Mouse (Mus musculus) MEL (cell line): ENCODE measurements around the gene Ctsw. TPM values are rescaled to one million over a fixed set of nuclear protein-coding genes. Genes with fewer than 3 reads are reported as not detected.

Source experiments
- DNase-seq: peaks from one replicate; pipeline ENCODE4 v3.0.0; 2011; ENCODE audit warnings: low read depth, low spot score
- H3K27ac ChIP-seq: 2 replicates; pipeline ENCODE4 v1.5.1; 2012; ENCODE audit warnings: low read depth, mild to moderate bottlenecking, control low read depth, low read length, moderate library complexity; ENCODE audit not compliant: control insufficient read depth
- H3K27me3 ChIP-seq, 2 experiments: fragments of 150-350 bp in 1 of 2; sonication (generic) in 1 of 2; 2 replicates each; pipeline ENCODE4 v1.6.1; 2012; ENCODE audit warnings: low read length in 2 of 2, mild to moderate bottlenecking in 2 of 2, improper control_type of control experiment in 1 of 2, moderate library complexity in 1 of 2; ENCODE audit not compliant: insufficient read depth in 2 of 2, control insufficient read depth in 1 of 2
- H3K36me3 ChIP-seq, 2 experiments: 2 replicates each; pipeline ENCODE4 v1.6.1; 2012 to 2014; ENCODE audit warnings: low read length in 2 of 2, improper control_type of control experiment in 1 of 2, inconsistent platforms in 1 of 2, mild to moderate bottlenecking in 1 of 2; ENCODE audit not compliant: insufficient read depth in 2 of 2, control insufficient read depth in 1 of 2
- H3K4me1 ChIP-seq, 2 experiments: fragments of 150-350 bp in 1 of 2; sonication (generic) in 1 of 2; 2 replicates each; pipeline ENCODE4 v1.6.1; 2012; ENCODE audit warnings: low read length in 2 of 2, improper control_type of control experiment in 1 of 2, mild to moderate bottlenecking in 1 of 2; ENCODE audit not compliant: insufficient read depth in 2 of 2, control insufficient read depth in 1 of 2
- H3K4me3 ChIP-seq, 2 experiments: fragments of 150-350 bp in 1 of 2; sonication (generic) in 1 of 2; 2 replicates each; pipeline ENCODE4 v1.5.1; 2012; ENCODE audit warnings: low read depth in 2 of 2, low read length in 2 of 2, mild to moderate bottlenecking in 2 of 2, moderate library complexity in 2 of 2, control low read depth in 1 of 2, improper control_type of control experiment in 1 of 2; ENCODE audit not compliant: control insufficient read depth in 1 of 2, insufficient read depth in 1 of 2
- H3K79me2 ChIP-seq: 2 replicates; pipeline ENCODE4 v1.6.1; 2012; ENCODE audit warnings: mild to moderate bottlenecking, low read length, moderate library complexity; ENCODE audit not compliant: control insufficient read depth, poor library complexity, insufficient read depth
- H3K9ac ChIP-seq: 2 replicates; pipeline ENCODE4 v1.6.1; 2012; ENCODE audit warnings: low read depth, mild to moderate bottlenecking, control low read depth, low read length, moderate library complexity; ENCODE audit not compliant: control insufficient read depth, poor library complexity, severe bottlenecking
- H3K9me3 ChIP-seq: fragments of 150-350 bp; sonication (generic); replicated peaks from 2 replicates; pipeline ENCODE4 v1.6.1; 2012; ENCODE audit warnings: mild to moderate bottlenecking, low read length, improper control_type of control experiment, moderate library complexity; ENCODE audit not compliant: insufficient read depth
- BHLHE40 ChIP-seq: IDR thresholded peaks from 2 replicates; pipeline ENCODE4 v1.6.1; 2012; ENCODE audit warnings: low read depth, mild to moderate bottlenecking, inconsistent platforms, low read length, improper control_type of control experiment, borderline replicate concordance
- CHD2 ChIP-seq: IDR thresholded peaks from 2 replicates; pipeline ENCODE4 v1.6.1; 2011; ENCODE audit warnings: low read length, improper control_type of control experiment
- CTCF ChIP-seq, 3 experiments: IDR thresholded peaks in 2 of 3; conservative IDR thresholded peaks in 1 of 3; 2 replicates each; pipeline ENCODE4 v1.5.1; 2011 to 2012; ENCODE audit warnings: low read length in 3 of 3, low read depth in 2 of 3, mild to moderate bottlenecking in 2 of 3, improper control_type of control experiment in 1 of 3, inconsistent platforms in 1 of 3, mixed read lengths in 1 of 3, moderate library complexity in 1 of 3; ENCODE audit not compliant: control insufficient read depth in 1 of 3, insufficient read depth in 1 of 3, poor library complexity in 1 of 3, severe bottlenecking in 1 of 3
- ELF1 ChIP-seq: IDR thresholded peaks from 2 replicates; pipeline ENCODE4 v1.6.1; 2014; ENCODE audit warnings: low read depth, mild to moderate bottlenecking, inconsistent platforms, low read length, improper control_type of control experiment, moderate library complexity
- EP300 ChIP-seq, 2 experiments: IDR thresholded peaks; 2 replicates each; pipeline ENCODE4 v1.6.1; 2011; ENCODE audit warnings: improper control_type of control experiment in 2 of 2, low read length in 2 of 2, low read depth in 1 of 2, mild to moderate bottlenecking in 1 of 2
- GABPA ChIP-seq: IDR thresholded peaks from 2 replicates; pipeline ENCODE4 v1.6.1; 2012; ENCODE audit warnings: low read depth, mild to moderate bottlenecking, inconsistent platforms, low read length, improper control_type of control experiment, moderate library complexity
- GATA1 ChIP-seq: IDR thresholded peaks from 2 replicates; pipeline ENCODE4 v1.6.1; 2011; ENCODE audit warnings: low read depth, low read length, improper control_type of control experiment
- HCFC1 ChIP-seq: IDR thresholded peaks from 2 replicates; pipeline ENCODE4 v1.6.1; 2012; ENCODE audit warnings: low read depth, mild to moderate bottlenecking, inconsistent platforms, low read length, improper control_type of control experiment, moderate library complexity
- KAT2A ChIP-seq: conservative IDR thresholded peaks from 2 replicates; pipeline ENCODE4 v1.6.1; 2012; ENCODE audit warnings: low read depth, low read length, improper control_type of control experiment, inconsistent platforms
- MAX ChIP-seq: IDR thresholded peaks from 2 replicates; pipeline ENCODE4 v1.6.1; 2011; ENCODE audit warnings: low read length, improper control_type of control experiment
- MAZ ChIP-seq: IDR thresholded peaks from 2 replicates; pipeline ENCODE4 v1.6.1; 2012; ENCODE audit warnings: low read depth, mild to moderate bottlenecking, inconsistent platforms, low read length, improper control_type of control experiment
- MEF2A ChIP-seq: IDR thresholded peaks from 2 replicates; pipeline ENCODE4 v1.6.1; 2014; ENCODE audit warnings: low read depth, mild to moderate bottlenecking, inconsistent platforms, low read length, improper control_type of control experiment; ENCODE audit not compliant: poor library complexity, insufficient replicate concordance, severe bottlenecking; ENCODE audit errors: extremely low read depth
- MYB ChIP-seq: IDR thresholded peaks from 2 replicates; pipeline ENCODE4 v1.6.1; 2011; ENCODE audit warnings: mild to moderate bottlenecking, low read depth, low read length, improper control_type of control experiment
- POLR2A ChIP-seq, 2 experiments: IDR thresholded peaks; 2 replicates each; pipeline ENCODE4 v1.6.1; 2011 to 2012; ENCODE audit warnings: low read length in 2 of 2, mild to moderate bottlenecking in 2 of 2, control low read depth in 1 of 2, improper control_type of control experiment in 1 of 2, low read depth in 1 of 2, moderate library complexity in 1 of 2; ENCODE audit not compliant: control insufficient read depth in 1 of 2, insufficient read depth in 1 of 2, poor library complexity in 1 of 2
- POLR2AphosphoS5 ChIP-seq: IDR thresholded peaks from 2 replicates; pipeline ENCODE4 v1.6.1; 2012; ENCODE audit warnings: low read depth, borderline replicate concordance, mild to moderate bottlenecking, inconsistent platforms, low read length, moderate library complexity, mixed read lengths
- RAD21 ChIP-seq: IDR thresholded peaks from 2 replicates; pipeline ENCODE4 v1.6.1; 2011; ENCODE audit warnings: mild to moderate bottlenecking, low read depth, low read length, improper control_type of control experiment
- SMC3 ChIP-seq: IDR thresholded peaks from 2 replicates; pipeline ENCODE4 v1.6.1; 2011; ENCODE audit warnings: low read depth, low read length, improper control_type of control experiment
- TAL1 ChIP-seq: IDR thresholded peaks from 2 replicates; pipeline ENCODE4 v1.6.1; 2012; ENCODE audit warnings: mild to moderate bottlenecking, inconsistent platforms, low read length, moderate library complexity, mixed read lengths
- TBP ChIP-seq: IDR thresholded peaks from 2 replicates; pipeline ENCODE4 v1.8.0; 2011; ENCODE audit warnings: low read depth, low read length, improper control_type of control experiment
- USF1 ChIP-seq: IDR thresholded peaks from 2 replicates; pipeline ENCODE4 v1.6.1; 2014; ENCODE audit warnings: low read depth, mild to moderate bottlenecking, inconsistent platforms, low read length, improper control_type of control experiment, moderate library complexity
- USF2 ChIP-seq, 2 experiments: IDR thresholded peaks; 2 replicates each; pipeline ENCODE4 v1.6.1; 2011 to 2012; ENCODE audit warnings: improper control_type of control experiment in 2 of 2, low read length in 2 of 2, borderline replicate concordance in 1 of 2, inconsistent platforms in 1 of 2, low read depth in 1 of 2, mild to moderate bottlenecking in 1 of 2; ENCODE audit not compliant: insufficient read depth in 1 of 2
- ZC3H11A ChIP-seq: IDR thresholded peaks from 2 replicates; pipeline ENCODE4 v1.6.1; 2012; ENCODE audit warnings: low read depth, mild to moderate bottlenecking, inconsistent platforms, low read length, improper control_type of control experiment
- ZKSCAN1 ChIP-seq: IDR thresholded peaks from 2 replicates; pipeline ENCODE4 v1.6.1; 2012; ENCODE audit warnings: low read depth, mild to moderate bottlenecking, inconsistent platforms, low read length, improper control_type of control experiment, moderate library complexity
- ZMIZ1 ChIP-seq: IDR thresholded peaks from 2 replicates; pipeline ENCODE4 v1.6.1; 2012; ENCODE audit warnings: low read depth, mild to moderate bottlenecking, inconsistent platforms, low read length, improper control_type of control experiment, moderate library complexity
- polyA plus RNA-seq, 2 experiments: library from polyadenylated mRNA; stranded (reverse) in 1 of 2; unstranded in 1 of 2; fragments of >175 nt in 1 of 2; fragments of >200 nt in 1 of 2; gene quantifications; 2 replicates each; pipeline versions ENCODE4 v1.2.1 to v1.2.4; 2012; ENCODE audit warnings: low replicate concordance in 2 of 2, low read depth in 1 of 2; ENCODE audit not compliant: insufficient read length in 2 of 2, insufficient read depth in 1 of 2, missing spikeins in 1 of 2
- total RNA-seq: library from RNA; depleted of rRNA; stranded (reverse); fragments of 300-350 nt; gene quantifications from 2 replicates; pipeline ENCODE4 v1.2.3, GENCODE M21; 2012

The Ctsw gene
- total and polyA plus RNA-seq, 3 experiments: 0.15 to 0.39 TPM; not detected in 1

DNA sequence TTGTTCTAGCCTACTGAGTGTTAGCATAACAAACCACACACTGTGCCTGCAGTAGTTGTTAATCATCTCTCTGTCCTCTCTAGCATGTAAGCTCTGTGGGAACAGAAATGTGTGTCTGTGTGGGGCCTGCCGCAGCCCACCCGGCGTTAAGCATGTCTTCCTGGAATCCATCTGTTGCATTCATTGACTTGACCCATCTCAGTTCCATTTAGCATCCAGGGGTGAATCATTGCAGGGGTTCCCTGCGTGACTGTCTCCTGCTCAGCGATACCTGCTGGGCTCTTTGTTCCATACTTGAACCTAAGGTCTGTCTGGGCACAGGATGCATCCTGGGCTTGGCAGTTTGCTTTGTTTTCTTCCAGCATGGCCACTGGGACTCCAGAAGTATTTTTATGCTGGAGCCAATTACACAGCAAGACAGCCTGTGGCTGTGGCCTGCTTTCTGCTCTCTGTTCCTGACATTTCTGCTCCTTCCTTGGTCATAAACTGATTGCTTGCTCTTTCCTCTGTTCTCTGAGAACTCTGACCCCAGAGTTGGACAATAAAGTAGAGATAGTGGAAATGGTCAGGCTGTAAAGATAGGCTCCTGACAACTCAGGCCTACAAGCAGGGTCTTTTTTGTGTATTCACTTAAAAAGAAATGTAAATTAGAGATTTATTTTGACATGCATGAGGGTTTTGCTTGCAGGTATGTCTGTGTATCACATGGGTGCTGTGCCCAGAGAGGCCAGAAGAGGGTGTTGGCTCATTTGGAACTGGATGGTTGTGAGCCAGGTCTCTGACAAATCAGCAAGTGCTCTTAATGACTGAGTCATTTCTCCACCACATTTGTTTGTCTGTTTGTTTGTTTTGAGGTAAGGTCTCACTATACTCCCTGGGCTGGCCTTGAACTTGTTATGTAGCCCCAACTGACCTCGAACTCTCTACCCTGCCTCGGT lies 47.8 kb upstream of the Ctsw start:
- peaks cover 0 to 11% of the 10 kb centered on the region in 2 experiments; a peak in 2 of 4 replicates for H3K36me3 ChIP-seq
- H3K9me3 ChIP-seq: no peaks in the 10 kb centered on the region
- no peak overlapping the region for H3K27ac ChIP-seq
- H3K4me1 ChIP-seq: peaks cover 2 to 11% of the 10 kb centered on the region in 2 experiments; a peak in 3 of 4 replicates
- no peak overlapping the region for H3K4me3 ChIP-seq
- H3K79me2 ChIP-seq: peaks cover 2% of the 10 kb centered on the region
- TF ChIP-seq MAZ (no peak), POLR2A (IDR thresholded peaks at IDR 0.05; ENCODE audit: control insufficient read depth in 1 of 2, insufficient read depth in 1 of 2, low read depth in 1 of 2, low read length in 2 of 2, poor library complexity in 1 of 2) (no peak), SMC3 (peak; percentile 37; the same call in 1 of the 2 replicates), ZC3H11A (no peak), GATA1 (no peak), BHLHE40 (no peak), TBP (no peak), EP300 (IDR thresholded peaks at IDR 0.05; ENCODE audit: low read depth in 1 of 2, low read length in 2 of 2) (no peak), GABPA (no peak), ELF1 (no peak), ZMIZ1 (no peak), KAT2A (no peak), RAD21 (peak; percentile 31), CHD2 (no peak), CTCF (IDR thresholded peaks at IDR 0.05 in 2 of 3, conservative IDR thresholded peaks at IDR 0.05 in 1 of 3; ENCODE audit: control insufficient read depth in 1 of 3, insufficient read depth in 1 of 3, low read depth in 2 of 3, low read length in 3 of 3, poor library complexity in 1 of 3, severe bottlenecking in 1 of 3) (peak in 2 of 3 experiments; percentile 20 to 45; a peak in 3 of 6 replicates)
- no peak overlapping the region for H3K9ac ChIP-seq
- H3K27me3 ChIP-seq: no peaks in the 10 kb centered on the region
- DNase-seq: peak; percentile 61

GRCm38 (mm10) chr19:5513005-5513349 lies 44.7 kb upstream of the Ctsw start:
- TF ChIP-seq MAX (0 out of 2 replicates have a peak, but pooled peaks have one; percentile 9), TAL1 (no peak), MAZ (no peak; the same call in 1 of the 2 replicates), ZKSCAN1 (no peak), ZC3H11A (no peak), USF2 (IDR thresholded peaks at IDR 0.05; ENCODE audit: borderline replicate concordance in 1 of 2, insufficient read depth in 1 of 2, low read depth in 1 of 2, low read length in 2 of 2) (no peak), ELF1 (no peak), MYB (no peak), MEF2A (no peak), TBP (peak; percentile 98), USF1 (no peak), POLR2AphosphoS5 (no peak), HCFC1 (no peak), POLR2A (IDR thresholded peaks at IDR 0.05; ENCODE audit: control insufficient read depth in 1 of 2, insufficient read depth in 1 of 2, low read depth in 1 of 2, low read length in 2 of 2, poor library complexity in 1 of 2) (peak in 1 of 2 experiments; percentile 24; a peak in 1 of 4 replicates)
- peak overlapping the region; percentile 85 for H3K27ac ChIP-seq
- no peak for DNase-seq
- H3K9me3 ChIP-seq: no peaks in the 10 kb centered on the region
- no peaks in the 10 kb centered on the region for H3K27me3 ChIP-seq
- H3K4me1 ChIP-seq: peaks cover 2 to 11% of the 10 kb centered on the region in 2 experiments; a peak in 3 of 4 replicates
- H3K9ac ChIP-seq: peak overlapping the region; percentile 58
- H3K79me2 ChIP-seq: peaks cover 13% of the 10 kb centered on the region
- peaks cover 0 to 11% of the 10 kb centered on the region in 2 experiments; a peak in 2 of 4 replicates for H3K36me3 ChIP-seq
- peak overlapping the region; percentile 47 to 51 for H3K4me3 ChIP-seq
